Mouse (Mus musculus): Measurements from ENCODE around the gene Zbtb20.

DNA sequence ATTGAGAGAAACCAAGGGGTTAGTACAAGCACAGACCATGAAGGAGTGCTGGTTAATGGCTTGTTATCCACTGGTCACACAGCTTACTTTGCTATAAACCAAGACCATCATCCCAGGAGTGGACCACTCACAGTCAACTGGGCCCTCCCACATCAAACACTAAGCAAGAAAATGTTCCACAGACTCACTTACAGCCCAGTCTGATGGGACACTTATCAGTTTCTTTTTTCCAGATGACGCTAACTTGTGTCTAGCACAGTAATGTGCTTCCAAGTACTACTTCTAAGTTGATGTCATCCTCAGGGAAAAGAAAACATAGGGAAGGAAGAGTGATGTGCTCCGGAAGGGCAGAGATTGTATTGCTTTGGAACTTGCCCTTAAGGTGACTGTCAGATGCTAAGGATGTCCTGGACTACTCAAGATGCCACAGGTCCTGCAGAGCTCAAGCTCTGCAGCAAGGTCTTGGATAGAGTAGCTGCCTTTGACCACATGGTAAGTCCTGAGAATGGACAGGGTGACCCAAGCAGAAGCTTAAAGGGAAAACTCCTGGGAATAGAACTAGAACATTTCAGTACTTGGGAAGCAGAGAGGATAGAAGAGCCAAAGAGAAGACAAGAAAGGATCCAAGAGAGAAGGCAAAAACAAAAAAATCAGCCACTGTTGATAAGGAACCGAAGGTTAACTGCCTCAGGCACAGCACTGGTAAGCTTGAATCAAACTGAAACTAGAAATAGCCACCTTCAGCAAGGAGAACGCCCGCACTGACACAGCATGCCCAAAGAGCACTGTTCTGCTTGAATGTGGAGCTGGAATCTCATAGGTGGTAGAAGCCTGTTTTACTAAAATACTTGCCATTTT, 556.1 kb downstream of the Zbtb20 start:
- TF ChIP-seq POLR2A (IDR thresholded peaks at IDR 0.05; ENCODE audit: insufficient read depth, low read depth, low read length) (no peak), CTCF (IDR thresholded peaks at IDR 0.05; ENCODE audit: insufficient read depth, low read depth, low read length) (no peak)

All from olfactory bulb, adult 2 months (tissue).